Mouse (Mus musculus): ENCODE measurements at regions not wholly inside any gene's neighbourhood (a gene's known extent, or its start where the extent isn't known, plus 50 kb on each side); places are given as distances from the start of the nearest gene placed in this dataset.

DNA sequence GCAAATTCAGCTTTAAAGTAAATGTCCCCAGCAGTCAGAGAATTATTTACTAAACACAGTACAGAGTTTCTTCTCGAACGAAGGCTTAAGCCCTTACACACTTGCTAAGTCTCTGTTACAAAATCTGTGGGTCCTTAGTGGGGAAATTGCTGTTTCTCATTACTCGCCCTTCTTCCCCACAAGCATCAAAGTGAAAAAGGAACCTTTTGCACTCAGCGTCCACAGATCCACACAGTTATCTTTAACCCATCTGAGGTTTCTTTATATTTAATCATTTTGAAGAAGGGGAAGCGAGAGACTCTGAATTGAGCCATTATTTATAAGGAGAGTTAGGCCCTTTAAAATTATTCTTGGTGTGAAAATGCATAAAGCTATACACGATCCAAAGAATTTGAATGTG is 126.7 kb upstream of the Dmrta1 start:
- TF ChIP-seq CEBPB (IDR thresholded peaks at IDR 0.05; ENCODE audit: low read depth) = no peak
- no peak for TF ChIP-seq CTCF (IDR thresholded peaks at IDR 0.05; ENCODE audit: control insufficient read depth, insufficient read depth, insufficient read length)
- no peak for TF ChIP-seq MAX (IDR thresholded peaks at IDR 0.05)
- no peak for TF ChIP-seq MYOD1 (IDR thresholded peaks at IDR 0.05; ENCODE audit: control insufficient read depth, insufficient read length, low read depth)
- no peak for TF ChIP-seq MYOG (IDR thresholded peaks at IDR 0.05; ENCODE audit: control insufficient read depth, extremely low read depth, insufficient read length)

Measured in C2C12 (cell line).